Mouse (Mus musculus) testis, postnatal 10 days (tissue): ENCODE data around the gene Coro6.

Source experiments
- DNase-seq: peaks from one replicate; pipeline ENCODE4 v3.0.0; 2021; ENCODE audit warnings: low spot score

The Coro6 gene

DNA sequence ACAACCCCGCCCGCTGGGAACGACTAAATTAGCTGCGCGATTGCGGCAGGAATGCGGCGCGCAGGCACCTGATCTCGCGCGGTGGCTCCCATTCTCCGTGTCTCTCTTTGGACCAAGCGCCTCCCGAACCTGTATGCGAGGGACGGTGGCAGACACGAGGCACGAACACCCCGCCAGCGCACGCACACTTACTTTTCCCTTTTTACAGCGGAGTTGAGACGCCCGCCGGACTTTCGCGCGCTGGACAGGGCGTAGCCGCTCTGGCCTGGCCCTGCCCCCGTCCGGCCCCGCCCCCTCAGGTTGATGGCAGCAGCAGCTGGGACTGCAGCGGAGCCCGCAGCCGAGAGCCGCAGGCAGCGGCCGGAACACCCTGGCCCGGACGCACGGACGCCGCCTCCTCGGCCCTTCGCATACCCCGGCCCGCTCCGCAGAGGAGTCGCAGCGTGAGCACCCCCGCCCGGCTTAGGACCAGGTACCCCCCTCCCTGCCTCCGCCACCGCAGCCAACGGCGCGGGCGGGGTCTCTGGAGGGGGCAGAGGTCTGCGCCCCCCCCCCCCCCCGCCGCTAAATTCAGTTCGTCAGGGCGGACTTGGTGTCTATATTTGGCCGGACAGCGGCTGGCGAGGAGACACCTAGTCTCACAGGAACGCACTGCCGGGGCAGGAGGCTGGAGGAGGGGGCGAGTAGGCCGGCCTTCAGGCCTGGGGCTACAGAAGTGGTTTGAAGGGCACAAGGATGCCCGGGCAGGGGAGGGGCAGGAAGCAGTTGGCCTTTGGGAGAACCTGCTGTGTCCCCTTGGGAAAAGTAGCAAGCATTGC, at the start of gene Coro6:
Gene Coro6, plus strand, starts transcription at position 129 of the 818 bp plus-strand sequence.
- DNase-seq: peak; percentile 88

DNA sequence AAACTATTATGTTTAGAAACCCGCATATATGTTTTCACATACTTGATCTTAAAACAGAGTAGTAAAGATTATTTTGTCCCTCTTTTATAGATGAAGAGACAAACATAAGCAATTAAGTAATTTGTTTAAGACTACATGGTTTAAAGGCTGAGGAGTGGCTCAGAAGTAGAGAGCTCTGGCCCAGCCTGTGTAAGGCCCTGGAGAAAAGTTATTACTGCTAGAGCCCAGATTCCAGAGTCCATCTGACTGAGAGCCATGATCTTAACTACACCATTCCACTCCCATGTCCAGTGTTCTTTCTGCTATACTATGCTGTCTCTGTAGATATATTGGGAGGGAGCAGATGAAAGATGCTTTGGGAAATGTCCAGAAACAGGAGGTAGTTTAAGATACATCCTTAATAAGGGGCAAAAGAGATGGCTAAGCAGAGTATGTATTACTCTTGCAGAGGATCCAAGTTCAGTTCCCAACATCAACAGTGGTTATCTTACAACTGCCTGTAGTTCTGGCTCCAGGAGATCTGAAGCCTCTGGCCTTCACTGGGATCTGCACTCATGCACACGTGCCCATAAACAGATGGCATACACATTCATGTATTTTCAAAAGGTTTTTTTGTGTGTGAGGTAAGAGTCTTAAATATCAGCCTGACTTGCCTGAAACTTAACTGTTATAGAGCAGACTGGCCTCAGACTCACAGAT, 47.9 kb upstream of the Coro6 start:
- no peak for DNase-seq

GRCm38 (mm10) chr11:77416212-77417000, 45.8 kb upstream of the Coro6 start:
- no peak for DNase-seq

- no peak for DNase-seq
Observed at GRCm38 (mm10) chr11:77418021-77418420, 44.2 kb upstream of the Coro6 start.

DNA sequence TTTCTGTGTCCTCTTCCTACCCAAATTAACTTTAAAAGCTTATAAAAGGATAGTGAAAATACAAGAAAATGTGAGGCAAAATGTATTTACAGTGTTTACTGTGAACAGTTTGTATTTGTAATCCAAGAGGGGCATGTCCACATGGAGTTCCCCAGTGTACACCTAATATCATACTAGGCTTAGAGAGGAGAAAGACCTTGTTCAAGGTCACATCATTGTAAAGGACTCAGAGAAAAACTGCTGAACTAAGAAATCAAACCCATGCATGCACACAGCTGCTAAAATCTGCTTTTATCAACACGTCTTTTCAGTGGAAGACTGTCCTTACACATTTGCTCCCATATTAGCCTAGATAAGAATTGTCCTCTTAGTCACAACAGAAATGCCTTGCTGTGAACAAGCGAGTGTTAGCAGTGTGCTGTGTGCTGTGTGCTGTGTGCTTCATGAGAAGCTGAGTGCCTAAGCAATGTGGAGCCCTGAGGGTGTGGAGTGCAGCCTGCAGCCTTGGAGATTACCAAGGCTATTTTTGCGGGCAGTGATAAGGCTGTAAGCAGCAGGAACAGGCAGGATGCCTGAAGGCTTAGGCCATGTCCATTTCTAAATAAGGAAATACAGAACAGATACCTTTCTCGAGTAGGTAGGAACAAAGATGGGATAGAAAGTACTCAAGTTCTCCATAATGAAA, 38.9 kb upstream of the Coro6 start:
- no peak for DNase-seq

GRCm38 (mm10) chr11:77428446-77428845, 33.8 kb upstream of the Coro6 start:
- no peak for DNase-seq

DNA sequence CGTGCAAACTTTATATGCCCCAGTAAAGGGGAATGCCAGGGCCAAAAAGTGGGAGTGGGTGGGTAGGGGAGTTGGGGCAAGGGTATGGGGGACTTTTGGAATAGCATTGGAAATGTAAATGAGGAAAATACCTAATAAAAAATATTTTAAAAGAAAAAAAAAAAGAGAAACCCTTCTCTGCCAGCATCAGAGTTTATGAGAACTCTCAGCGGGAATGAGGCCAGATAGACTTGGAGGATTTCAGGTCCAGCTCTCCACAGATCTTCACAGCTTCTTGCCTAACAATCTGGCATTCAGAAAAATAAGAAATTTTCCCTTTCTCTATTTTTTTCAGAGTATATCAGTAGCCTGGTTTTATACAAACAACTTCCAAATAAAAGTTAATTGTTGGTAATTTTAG, 25.2 kb upstream of the Coro6 start:
- no peak for DNase-seq

DNA sequence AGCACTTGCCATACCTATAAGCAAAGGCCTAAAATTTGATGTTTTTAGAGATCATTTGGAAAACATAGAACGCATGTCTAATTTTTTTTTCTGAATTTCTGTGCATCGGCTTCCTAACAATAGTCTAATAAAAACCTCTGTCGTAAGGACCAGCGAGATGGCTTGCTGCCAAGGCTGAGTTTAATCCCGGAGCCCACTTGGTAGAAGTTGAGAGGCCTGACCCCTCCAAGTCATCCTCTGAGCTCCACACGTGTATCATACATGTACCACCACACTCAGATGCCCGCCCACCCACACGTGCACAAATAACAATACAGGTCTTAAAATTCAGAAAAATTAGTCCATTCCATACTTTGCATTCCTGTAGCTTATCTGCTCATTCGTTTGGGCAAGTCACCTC, 22.1 kb upstream of the Coro6 start:
- no peak for DNase-seq

- DNase-seq: no peak
Observed at GRCm38 (mm10) chr11:77441020-77441419, 21.2 kb upstream of the Coro6 start.

GRCm38 (mm10) chr11:77442186-77443170, 19.7 kb upstream of the Coro6 start:
- DNase-seq: peak; percentile 13

GRCm38 (mm10) chr11:77444939-77445338, 17.3 kb upstream of the Coro6 start:
- peak; percentile 40 for DNase-seq

DNA sequence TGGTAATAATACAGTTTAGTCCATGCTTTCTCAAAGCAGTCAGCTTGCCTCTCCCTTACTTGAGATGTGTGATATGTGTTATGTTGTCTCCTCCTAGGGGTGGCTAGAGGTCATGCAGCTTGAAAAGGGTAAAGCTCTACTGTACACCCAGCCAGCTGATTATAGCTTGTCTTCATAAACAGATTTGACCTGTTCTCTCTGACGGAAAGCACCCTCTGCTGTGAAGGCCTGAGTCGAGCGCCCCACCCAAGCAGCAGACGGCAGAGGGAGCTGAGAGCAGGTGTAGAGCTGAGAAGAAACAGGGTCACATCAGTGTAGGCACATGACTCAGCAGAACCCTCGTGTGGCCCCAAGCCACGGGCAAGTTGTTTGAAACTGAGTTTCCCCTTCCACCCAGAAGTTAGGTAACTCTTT, 15.6 kb upstream of the Coro6 start:
- DNase-seq: peak; percentile 51

GRCm38 (mm10) chr11:77449224-77449623, 13.0 kb upstream of the Coro6 start:
- no peak for DNase-seq

DNA sequence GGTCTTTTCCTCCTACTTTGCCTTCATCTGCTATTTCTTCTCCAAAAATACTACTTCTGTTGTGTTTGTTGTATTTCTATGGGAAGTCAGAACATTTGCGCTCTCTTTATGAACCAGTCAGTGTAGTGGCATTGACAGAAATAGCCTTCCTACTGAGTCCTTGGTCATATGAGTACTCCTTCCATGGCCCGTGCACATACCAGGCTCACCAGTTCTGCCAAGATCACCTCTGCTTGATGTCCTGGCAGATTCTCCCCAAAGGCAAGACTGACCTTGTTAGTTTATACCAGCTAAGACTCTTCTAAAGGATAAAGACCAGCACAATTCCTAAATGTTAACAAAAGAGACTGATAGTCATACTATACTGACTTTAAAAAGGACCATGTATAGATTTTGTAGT, 10.5 kb upstream of the Coro6 start:
- no peak for DNase-seq

- DNase-seq: no peak
Observed at GRCm38 (mm10) chr11:77453388-77453787, 8.8 kb upstream of the Coro6 start.

- DNase-seq: no peak
Observed at GRCm38 (mm10) chr11:77455770-77456510, 6.3 kb upstream of the Coro6 start.

DNA sequence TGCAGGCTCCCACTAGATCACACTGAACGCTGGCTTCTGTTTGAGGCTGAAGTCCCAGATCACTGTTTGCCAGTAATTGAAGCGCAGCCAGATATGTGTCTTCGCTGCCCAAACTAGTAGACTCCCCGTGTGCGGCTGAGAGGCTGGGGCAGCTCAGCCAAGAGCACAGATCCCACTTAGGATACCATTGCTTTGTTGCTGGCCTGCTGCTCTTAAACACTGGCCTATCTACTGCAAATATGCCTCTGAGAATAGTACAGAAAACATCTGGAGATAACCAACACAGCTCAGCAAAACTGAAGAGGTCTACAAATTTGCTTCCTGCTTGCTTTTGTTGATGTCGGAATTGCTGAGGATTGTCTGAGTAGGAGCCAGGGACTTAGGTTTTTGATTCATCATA, 5.3 kb upstream of the Coro6 start:
- no peak for DNase-seq

DNA sequence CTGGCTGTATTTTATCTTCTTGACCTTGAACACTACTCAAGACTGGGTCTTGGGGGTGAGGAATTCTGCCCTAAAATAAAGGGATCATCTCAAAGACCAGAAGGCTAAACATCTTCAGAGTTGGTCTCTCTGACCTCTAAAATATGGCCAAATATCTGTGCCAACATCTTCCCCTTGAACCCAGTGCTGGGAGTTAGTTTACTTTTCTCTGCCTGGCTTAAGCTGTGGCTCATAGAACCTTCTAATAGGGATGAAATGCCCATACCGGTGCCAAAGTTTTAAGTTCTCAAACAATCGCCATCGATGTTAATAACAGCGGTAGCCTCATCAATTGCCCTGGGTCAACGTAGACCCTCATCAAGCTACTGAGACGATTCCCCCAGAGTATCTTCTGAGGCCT, 355 bp upstream of the Coro6 start:
- DNase-seq: no peak

DNA sequence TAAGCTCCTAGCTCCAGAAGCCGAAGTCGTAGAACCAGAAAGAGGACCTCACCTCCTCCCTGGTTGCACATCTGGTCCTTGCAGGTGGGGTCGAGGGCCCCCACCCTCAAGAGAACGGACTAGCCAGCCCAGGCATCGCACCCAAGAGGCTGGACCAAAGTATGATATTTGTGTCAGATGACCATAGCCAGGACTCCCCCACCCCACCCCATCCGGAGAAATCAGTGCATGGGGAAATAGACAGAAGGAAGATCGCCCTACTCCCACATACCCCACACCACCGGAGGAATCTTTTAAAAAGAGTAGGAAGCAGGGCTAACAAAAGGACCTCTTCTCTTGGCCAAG, 862 bp downstream of the Coro6 start:
- DNase-seq: no peak

DNA sequence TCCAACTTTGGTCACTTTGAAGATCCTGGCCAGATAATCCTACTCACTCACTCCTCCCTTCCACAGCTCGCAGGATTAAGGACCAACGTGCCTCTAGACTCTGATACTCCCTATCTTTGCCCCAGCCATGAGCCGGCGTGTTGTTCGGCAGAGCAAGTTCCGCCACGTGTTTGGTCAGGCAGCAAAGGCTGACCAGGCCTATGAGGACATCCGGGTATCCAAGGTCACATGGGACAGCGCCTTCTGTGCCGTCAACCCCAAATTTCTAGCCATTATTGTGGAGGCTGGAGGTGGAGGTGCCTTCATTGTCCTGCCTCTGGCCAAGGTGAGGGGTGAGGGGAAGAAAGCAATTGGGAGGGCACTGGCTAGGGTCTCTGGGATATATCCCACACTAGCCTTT, 1.6 kb downstream of the Coro6 start:
- DNase-seq: no peak
